Mouse (Mus musculus): ENCODE results near the gene Itga3.

GRCm38 (mm10) chr11:95038818-95039655 lies 37.6 kb downstream of the Itga3 start:
- TF ChIP-seq CTCF (IDR thresholded peaks at IDR 0.05 in 2 of 3, conservative IDR thresholded peaks at IDR 0.05 in 1 of 3; ENCODE audit: control insufficient read depth in 1 of 3, insufficient read depth in 1 of 3, low read depth in 2 of 3, low read length in 3 of 3, poor library complexity in 1 of 3, severe bottlenecking in 1 of 3) = no peak
- TF ChIP-seq ELF1 (IDR thresholded peaks at IDR 0.05; ENCODE audit: low read depth, low read length) = no peak
- no peak for TF ChIP-seq TBP (IDR thresholded peaks at IDR 0.05; ENCODE audit: low read depth, low read length)
- no peak for TF ChIP-seq ZKSCAN1 (IDR thresholded peaks at IDR 0.05; ENCODE audit: low read depth, low read length)
- TF ChIP-seq UBTF (IDR thresholded peaks at IDR 0.05; ENCODE audit: borderline replicate concordance, insufficient read depth, low read depth, low read length) = no peak
- TF ChIP-seq POLR2AphosphoS2 (IDR thresholded peaks at IDR 0.05; ENCODE audit: low read length) = no peak
- TF ChIP-seq POLR2A (IDR thresholded peaks at IDR 0.05; ENCODE audit: control insufficient read depth in 1 of 2, insufficient read depth in 1 of 2, low read depth in 1 of 2, low read length in 2 of 2, poor library complexity in 1 of 2) = no peak
- no peak for TF ChIP-seq E2F4 (IDR thresholded peaks at IDR 0.05; ENCODE audit: borderline replicate concordance, low read depth, low read length)
- no peak for TF ChIP-seq MAX (IDR thresholded peaks at IDR 0.05; ENCODE audit: low read length)
- no peak for TF ChIP-seq CHD1 (IDR thresholded peaks at IDR 0.05; ENCODE audit: low read depth, low read length)
- TF ChIP-seq TAL1 (IDR thresholded peaks at IDR 0.05; ENCODE audit: low read length) = no peak

Data from MEL (cell line).